Mouse (Mus musculus) forebrain, embryonic 13.5 days (tissue): ENCODE measurements around the gene Dcps. TPM values are rescaled to one million over a fixed set of nuclear protein-coding genes. Genes with fewer than 3 reads are reported as not detected.
"Not testable (repeated sequence)": the region's sequence is repeated elsewhere in the genome, so short reads cannot be mapped to it uniquely, and the experiment has no call there.

Experiments
- ATAC-seq: fragments of 200-750 bp; cut with Nextera tagmentation; 2 replicates; pipeline ENCODE4 v1.8.0; 2017
- H3K27ac ChIP-seq: fragments of 300-500 bp; sonication (generic); 2 replicates; pipeline ENCODE4 v1.5.1; 2015; ENCODE audit warnings: inconsistent platforms, mild to moderate bottlenecking, moderate library complexity
- H3K27me3 ChIP-seq: fragments of 300-500 bp; sonication (generic); 2 replicates; pipeline ENCODE4 v1.6.1; 2015; ENCODE audit warnings: mild to moderate bottlenecking, inconsistent platforms
- H3K36me3 ChIP-seq: fragments of 300-500 bp; sonication (generic); 2 replicates; pipeline ENCODE4 v1.6.1; 2015; ENCODE audit warnings: mild to moderate bottlenecking, inconsistent platforms; ENCODE audit not compliant: poor library complexity, severe bottlenecking
- H3K4me1 ChIP-seq: fragments of 300-500 bp; sonication (generic); 2 replicates; pipeline ENCODE4 v1.6.1; 2015; ENCODE audit warnings: inconsistent platforms
- H3K4me2 ChIP-seq: fragments of 300-500 bp; sonication (generic); 2 replicates; pipeline ENCODE4 v1.6.1; 2015; ENCODE audit warnings: inconsistent platforms, mild to moderate bottlenecking, moderate library complexity
- H3K4me3 ChIP-seq: fragments of 300-500 bp; sonication (generic); 2 replicates; pipeline ENCODE4 v1.5.1; 2015; ENCODE audit warnings: mild to moderate bottlenecking, inconsistent platforms
- H3K9ac ChIP-seq: fragments of 300-500 bp; sonication (generic); 2 replicates; pipeline ENCODE4 v1.6.1; 2015; ENCODE audit warnings: mild to moderate bottlenecking, inconsistent platforms
- H3K9me3 ChIP-seq: fragments of 300-500 bp; sonication (generic); replicated peaks from 2 replicates; pipeline ENCODE4 v1.6.1; 2016; ENCODE audit warnings: inconsistent platforms
- WGBS: fragments of 180-500 bp; shearing (Covaris S2); methylation state at CpG from one replicate; pipeline ENCODE4 v1.1.7; 2015; 5-methylcytosine and 5-hydroxymethylcytosine counted together
- polyA plus RNA-seq: library from polyadenylated mRNA; unstranded; fragments of >200 nt; fragmentation: Nextera tagmentation; extraction: Ambion mirVana; gene quantifications from 2 replicates; pipeline ENCODE4 v1.2.1, GENCODE M21; 2015

Gene Dcps
- polyA plus RNA-seq, 1 experiment from 2014 or later: 94.4 TPM

- no peak overlapping the region for H3K4me3 ChIP-seq
- WGBS: 4% methylated on average over 9 of the region's 9 CpGs
- peaks cover 21% of the 10 kb centered on the region for H3K36me3 ChIP-seq
- no peaks in the 10 kb centered on the region for H3K27me3 ChIP-seq
- H3K9ac ChIP-seq: no peak overlapping the region
- H3K9me3 ChIP-seq: no peaks in the 10 kb centered on the region
- peak overlapping the region; percentile 33 for H3K4me2 ChIP-seq
- H3K4me1 ChIP-seq: peaks cover 20% of the 10 kb centered on the region
- ATAC-seq: peak; percentile 76
- peak overlapping the region; percentile 68 for H3K27ac ChIP-seq
These were observed 8.8 kb downstream of the Dcps start for GRCm38 (mm10) chr9:35166798-35167635.

- Histone ChIP-seq H3K27me3 (no peaks in the 10 kb centered on the region), H3K36me3 (peaks cover 21% of the 10 kb centered on the region), H3K4me1 (peaks cover 20% of the 10 kb centered on the region), H3K9ac (no peak overlapping the region), H3K9me3 (no peaks in the 10 kb centered on the region), H3K4me3 (no peak overlapping the region), H3K4me2 (no peak overlapping the region), H3K27ac (peak overlapping the region; percentile 68)
- peak; percentile 65 for ATAC-seq
- 26% methylated on average over 3 of the region's 3 CpGs for WGBS
These were observed 9.6 kb downstream of the Dcps start for GRCm38 (mm10) chr9:35166144-35166797.

DNA sequence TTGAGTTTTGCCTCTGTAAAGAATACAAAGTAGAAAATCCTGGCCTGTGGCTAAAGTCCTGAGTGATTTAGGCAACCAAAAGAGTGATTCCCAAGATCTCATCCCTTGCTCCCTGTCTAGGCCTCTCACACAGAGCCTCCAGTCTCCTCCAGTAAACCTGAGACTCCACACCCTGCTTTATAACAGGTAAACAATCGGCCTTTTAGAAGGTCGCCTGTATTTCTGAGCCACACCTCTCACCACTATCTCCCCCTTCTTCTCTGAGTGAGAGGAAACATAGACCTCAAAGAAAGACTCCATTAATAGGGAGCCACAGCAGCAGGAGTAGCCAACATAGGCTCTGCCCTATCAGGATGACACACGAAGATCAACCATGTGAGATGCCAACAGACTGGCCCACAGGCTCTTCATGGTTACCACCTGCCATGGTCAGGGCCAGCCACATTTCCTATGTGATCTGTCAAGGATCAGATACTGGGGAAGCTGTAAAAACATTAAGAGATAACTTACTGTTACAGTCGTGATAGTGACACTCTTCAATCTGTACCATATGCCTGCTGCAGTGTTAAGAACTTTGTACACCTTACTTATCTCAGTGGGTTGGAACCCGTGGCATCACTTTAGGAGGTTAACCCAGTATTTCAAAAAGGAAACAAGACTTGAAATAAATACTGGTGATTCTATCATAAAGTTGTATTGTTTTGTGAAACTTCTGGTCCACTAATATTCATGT, 11.6 kb downstream of the Dcps start:
- Histone ChIP-seq H3K9me3 (no peaks in the 10 kb centered on the region), H3K4me2 (no peak overlapping the region), H3K27ac (no peak overlapping the region), H3K36me3 (peaks cover 8% of the 10 kb centered on the region; the same call in 1 of the 2 replicates), H3K27me3 (no peaks in the 10 kb centered on the region), H3K4me3 (no peak overlapping the region), H3K9ac (no peak overlapping the region), H3K4me1 (peaks cover 20% of the 10 kb centered on the region)
- no peak for ATAC-seq
- WGBS: 89% methylated on average over 5 of the region's 5 CpGs

- no peak overlapping the region for H3K9ac ChIP-seq
- ATAC-seq: no peak
- H3K4me2 ChIP-seq: no peak overlapping the region
- peaks cover 19% of the 10 kb centered on the region for H3K4me1 ChIP-seq
- H3K9me3 ChIP-seq: no peaks in the 10 kb centered on the region
- H3K27ac ChIP-seq: no peak overlapping the region
- 0 out of 2 replicates have a peak, but pooled peaks cover 3% of the 10 kb centered on the region for H3K36me3 ChIP-seq
- no peak overlapping the region for H3K4me3 ChIP-seq
- 93% methylated on average over 11 of the region's 11 CpGs for WGBS
- no peaks in the 10 kb centered on the region for H3K27me3 ChIP-seq
These were observed 12.7 kb downstream of the Dcps start for GRCm38 (mm10) chr9:35163011-35163690.

DNA sequence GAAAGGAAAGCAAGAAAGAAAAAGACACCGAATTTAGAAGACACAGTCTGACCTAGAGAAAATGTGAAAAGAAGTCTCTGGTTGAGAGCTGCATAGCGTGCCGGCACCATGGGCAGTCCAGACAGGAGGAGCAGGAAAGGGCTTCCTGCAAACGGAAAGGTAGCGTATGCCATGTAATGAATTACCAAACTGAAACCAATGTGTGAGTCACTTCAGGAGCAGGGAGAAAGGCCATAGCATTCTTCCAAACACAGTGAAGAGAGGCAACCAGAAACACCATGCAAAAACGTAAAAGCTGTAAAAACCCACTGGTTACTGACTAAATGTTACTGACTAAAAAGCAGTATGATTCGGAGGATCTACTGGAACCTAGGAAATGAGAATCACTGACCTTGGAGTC, 14.1 kb downstream of the Dcps start:
- H3K36me3 ChIP-seq: peaks cover 5% of the 10 kb centered on the region; the same call in 1 of the 2 replicates
- 89% methylated on average over 7 of the region's 7 CpGs for WGBS
- ATAC-seq: no peak

GRCm38 (mm10) chr9:35160662-35161061, 15.2 kb downstream of the Dcps start:
- Histone ChIP-seq H3K9ac (no peak overlapping the region), H3K36me3 (peaks cover 14% of the 10 kb centered on the region; the same call in 1 of the 2 replicates), H3K4me2 (no peak overlapping the region), H3K27ac (no peak overlapping the region), H3K4me1 (no peaks in the 10 kb centered on the region), H3K9me3 (no peaks in the 10 kb centered on the region), H3K27me3 (no peaks in the 10 kb centered on the region), H3K4me3 (no peak overlapping the region)
- ATAC-seq: no peak
- WGBS: 73% methylated on average over 2 of the region's 2 CpGs

More for the DNA sequence above, 14.1 kb downstream of the Dcps start:
- Histone ChIP-seq H3K4me2 (no peak overlapping the region), H3K9me3 (no peaks in the 10 kb centered on the region), H3K4me3 (no peak overlapping the region), H3K27ac (no peak overlapping the region), H3K27me3 (no peaks in the 10 kb centered on the region), H3K4me1 (peaks cover 5% of the 10 kb centered on the region), H3K9ac (no peak overlapping the region)

DNA sequence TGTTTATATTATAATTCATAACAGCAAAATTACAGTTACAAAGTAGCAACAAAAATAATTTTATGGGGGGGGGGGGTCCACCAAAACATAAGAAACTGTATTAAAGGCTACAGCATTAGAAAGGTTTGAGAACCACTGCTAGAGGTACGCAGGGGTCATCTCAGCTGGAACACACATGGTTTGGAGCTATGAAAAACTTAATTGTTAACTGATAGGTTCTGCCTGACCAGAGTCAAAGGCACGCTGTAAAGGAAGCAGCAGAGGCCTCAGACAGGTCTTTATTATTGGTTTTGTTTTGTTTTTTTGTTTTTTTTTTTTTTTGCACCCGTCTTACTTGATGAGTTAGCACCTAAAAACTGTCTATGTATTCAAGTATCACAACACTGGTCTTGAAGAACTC, 17.4 kb downstream of the Dcps start:
- Histone ChIP-seq H3K27me3 (no peaks in the 10 kb centered on the region), H3K9ac (no peak overlapping the region), H3K4me3 (no peak overlapping the region), H3K9me3 (no peaks in the 10 kb centered on the region), H3K36me3 (peaks cover 11% of the 10 kb centered on the region; the same call in 1 of the 2 replicates), H3K4me2 (no peak overlapping the region), H3K27ac (no peak overlapping the region), H3K4me1 (no peaks in the 10 kb centered on the region)
- no peak for ATAC-seq
- 87% methylated on average over 3 of the region's 3 CpGs for WGBS

GRCm38 (mm10) chr9:35156862-35157261, 19.0 kb downstream of the Dcps start:
- H3K4me2 ChIP-seq: no peak overlapping the region
- no peak overlapping the region for H3K9ac ChIP-seq
- no peak for ATAC-seq
- H3K9me3 ChIP-seq: no peaks in the 10 kb centered on the region
- H3K4me1 ChIP-seq: no peaks in the 10 kb centered on the region
- no peak overlapping the region for H3K27ac ChIP-seq
- H3K36me3 ChIP-seq: peaks cover 11% of the 10 kb centered on the region; the same call in 1 of the 2 replicates
- no peak overlapping the region for H3K4me3 ChIP-seq
- no peaks in the 10 kb centered on the region for H3K27me3 ChIP-seq
- WGBS: 92% methylated on average over 4 of the region's 4 CpGs

DNA sequence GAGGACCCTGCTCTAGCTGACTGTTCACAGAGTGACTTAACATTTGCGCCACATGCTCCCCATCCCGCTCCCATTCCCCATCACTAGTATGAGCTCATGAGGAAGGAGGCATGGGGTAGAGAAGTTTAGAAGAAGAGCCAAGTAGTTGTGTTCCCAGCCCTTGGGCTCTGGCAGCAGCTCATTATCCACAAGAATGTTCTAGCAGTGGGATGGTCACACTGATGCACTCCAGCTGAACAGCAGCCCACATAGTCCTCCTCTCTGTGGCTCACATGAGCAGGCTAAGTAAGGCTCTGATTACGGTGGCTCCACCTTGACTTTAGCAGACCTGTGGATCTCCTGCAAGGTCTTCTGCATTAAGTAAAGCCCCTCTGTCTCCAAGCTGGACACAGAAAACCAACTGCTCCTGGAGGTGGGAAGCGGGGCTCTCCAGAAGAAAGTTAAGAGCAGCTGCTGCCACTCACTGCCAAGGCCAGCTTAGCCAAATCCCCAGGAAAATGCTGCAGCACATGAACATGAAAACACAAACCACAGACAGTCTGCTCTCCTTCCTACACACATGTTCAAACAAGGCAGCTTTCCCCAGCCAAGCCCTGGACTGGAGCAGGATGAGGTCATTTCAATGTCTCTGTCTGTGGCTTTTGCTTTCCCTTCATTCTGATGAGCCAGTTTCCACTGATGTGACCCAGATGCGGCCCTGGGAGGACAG, 19.7 kb downstream of the Dcps start:
- no peak overlapping the region for H3K4me3 ChIP-seq
- H3K27me3 ChIP-seq: no peaks in the 10 kb centered on the region
- no peaks in the 10 kb centered on the region for H3K9me3 ChIP-seq
- WGBS: 94% methylated on average over 5 of the region's 5 CpGs
- no peak overlapping the region for H3K4me2 ChIP-seq
- H3K27ac ChIP-seq: no peak overlapping the region
- H3K36me3 ChIP-seq: peaks cover 11% of the 10 kb centered on the region; the same call in 1 of the 2 replicates
- H3K4me1 ChIP-seq: no peaks in the 10 kb centered on the region
- no peak overlapping the region for H3K9ac ChIP-seq
- ATAC-seq: no peak

DNA sequence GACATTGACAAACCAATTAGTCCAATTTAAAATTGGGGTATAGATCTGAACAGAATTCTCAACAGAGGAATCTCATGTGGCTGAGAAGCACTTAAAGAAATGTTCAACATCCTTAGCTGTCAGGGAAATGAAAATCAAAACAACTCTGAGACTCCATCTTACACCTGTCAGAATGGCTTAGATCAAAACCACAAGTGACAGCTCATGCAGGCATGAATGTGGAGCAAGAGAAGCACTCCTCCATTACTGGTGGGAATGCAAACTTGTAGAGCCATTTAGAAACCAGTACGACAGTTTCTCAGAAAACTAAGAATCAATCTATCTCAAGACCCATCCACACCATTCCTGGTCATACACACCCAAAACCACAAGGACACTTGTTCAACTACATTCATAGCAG, 22.9 kb downstream of the Dcps start:
- 95% methylated on average over 1 of the region's 1 CpGs for WGBS

GRCm38 (mm10) chr9:35148822-35149221, 27.0 kb downstream of the Dcps start:
- not testable (repeated sequence) for H3K9me3 ChIP-seq, H3K4me2 ChIP-seq, H3K27me3 ChIP-seq, H3K4me3 ChIP-seq, H3K27ac ChIP-seq, H3K4me1 ChIP-seq, H3K36me3 ChIP-seq, ATAC-seq, H3K9ac ChIP-seq

More for the DNA sequence above, 22.9 kb downstream of the Dcps start:
- Histone ChIP-seq H3K9ac (no peak overlapping the region), H3K36me3 (peaks cover 11% of the 10 kb centered on the region; the same call in 1 of the 2 replicates), H3K27me3 (no peaks in the 10 kb centered on the region), H3K27ac (no peak overlapping the region), H3K4me3 (no peak overlapping the region), H3K9me3 (no peaks in the 10 kb centered on the region), H3K4me2 (no peak overlapping the region), H3K4me1 (no peaks in the 10 kb centered on the region)
- no peak for ATAC-seq
